Mouse (Mus musculus) forebrain, embryonic 16.5 days (tissue): ENCODE measurements around the gene Eea1. TPM values are rescaled to one million over a fixed set of nuclear protein-coding genes. Genes with fewer than 3 reads are reported as not detected.

Source experiments
- ATAC-seq: fragments of 200-750 bp; cut with Nextera tagmentation; 2 replicates; pipeline ENCODE4 v1.8.0; 2017; ENCODE audit warnings: mild to moderate bottlenecking, moderate library complexity
- H3K27ac ChIP-seq: fragments of 300-500 bp; sonication (generic); 2 replicates; pipeline ENCODE4 v1.5.1; 2014; ENCODE audit warnings: low read length, control low read depth
- H3K27me3 ChIP-seq: fragments of 300-500 bp; sonication (generic); replicated peaks from 2 replicates; pipeline ENCODE4 v1.6.1; 2014; ENCODE audit warnings: low read length; ENCODE audit not compliant: control insufficient read depth, insufficient read depth
- H3K36me3 ChIP-seq: fragments of 300-500 bp; sonication (generic); 2 replicates; pipeline ENCODE4 v1.6.1; 2014; ENCODE audit not compliant: control insufficient read depth, insufficient read depth
- H3K4me1 ChIP-seq: fragments of 300-500 bp; sonication (generic); replicated peaks from 2 replicates; pipeline ENCODE4 v1.6.1; 2014; ENCODE audit warnings: low read length; ENCODE audit not compliant: control insufficient read depth, insufficient read depth
- H3K4me2 ChIP-seq: fragments of 300-500 bp; sonication (generic); 2 replicates; pipeline ENCODE4 v1.6.1; 2014; ENCODE audit warnings: mild to moderate bottlenecking, low read length, control low read depth
- H3K4me3 ChIP-seq: fragments of 300-500 bp; sonication (generic); replicated peaks from 2 replicates; pipeline ENCODE4 v1.5.1; 2014; ENCODE audit warnings: mild to moderate bottlenecking, low read length, control low read depth
- H3K9ac ChIP-seq: fragments of 300-500 bp; sonication (generic); replicated peaks from 2 replicates; pipeline ENCODE4 v1.6.1; 2014; ENCODE audit warnings: low read depth, low read length, control low read depth
- H3K9me3 ChIP-seq: fragments of 300-500 bp; sonication (generic); 2 replicates; pipeline ENCODE4 v1.6.1; 2016; ENCODE audit warnings: low read length; ENCODE audit not compliant: control insufficient read depth
- WGBS: fragments of 180-500 bp; shearing (Covaris S2); extraction: QIAGEN DNeasy Blood & Tissue Kit; methylation state at CpG from one replicate; pipeline ENCODE4 v1.1.7; 2014; 5-methylcytosine and 5-hydroxymethylcytosine counted together
- polyA plus RNA-seq: library from polyadenylated mRNA; unstranded; fragments of >200 nt; fragmentation: Nextera tagmentation; extraction: Ambion mirVana; gene quantifications from 2 replicates; pipeline ENCODE4 v1.2.1, GENCODE M21; 2015

Eea1 gene
- polyA plus RNA-seq, 1 experiment from 2014 or later, result 16.6 TPM

- 95% methylated on average over 1 of the region's 1 CpGs for WGBS
- Histone ChIP-seq H3K27me3 (no peaks in the 10 kb centered on the region), H3K4me3 (no peak overlapping the region), H3K4me2 (no peak overlapping the region), H3K36me3 (no peaks in the 10 kb centered on the region), H3K9me3 (no peaks in the 10 kb centered on the region), H3K4me1 (peaks cover 13% of the 10 kb centered on the region), H3K27ac (no peak overlapping the region), H3K9ac (no peak overlapping the region)
- no peak for ATAC-seq
Measured at GRCm38 (mm10) chr10:95945086-95945485, 4.6 kb downstream of the Eea1 start.

DNA sequence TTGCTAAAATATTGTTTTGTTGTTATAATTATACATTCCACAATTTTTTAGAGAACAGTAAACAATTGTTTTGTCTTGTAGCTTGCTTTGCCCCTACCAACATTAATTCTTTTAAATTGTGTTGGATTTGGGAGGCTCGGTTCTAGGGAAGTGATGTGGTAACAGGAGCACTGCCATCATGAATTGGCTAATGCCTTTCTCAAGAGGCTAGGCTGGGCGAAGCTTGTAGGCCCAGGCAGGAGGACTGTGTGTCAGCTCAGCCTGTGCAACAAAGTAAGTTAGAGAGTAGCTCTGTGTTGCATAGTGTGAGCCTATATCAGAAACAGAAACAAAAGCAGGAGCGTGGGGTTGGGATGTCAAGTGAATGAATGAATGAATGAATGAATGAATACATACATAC lies 9.0 kb downstream of the Eea1 start:
- Histone ChIP-seq H3K9ac (no peak overlapping the region), H3K4me3 (no peak overlapping the region), H3K36me3 (no peaks in the 10 kb centered on the region), H3K27ac (no peak overlapping the region), H3K27me3 (no peaks in the 10 kb centered on the region), H3K9me3 (no peaks in the 10 kb centered on the region), H3K4me2 (no peak overlapping the region), H3K4me1 (peaks cover 3% of the 10 kb centered on the region)
- 90% methylated on average over 3 of the region's 3 CpGs for WGBS
- ATAC-seq, result no peak

- no peak for ATAC-seq
- Histone ChIP-seq H3K4me1 (peaks cover 3% of the 10 kb centered on the region), H3K4me2 (no peak overlapping the region), H3K36me3 (no peaks in the 10 kb centered on the region), H3K9ac (no peak overlapping the region), H3K4me3 (no peak overlapping the region), H3K27me3 (no peaks in the 10 kb centered on the region), H3K9me3 (no peaks in the 10 kb centered on the region), H3K27ac (no peak overlapping the region)
- 94% methylated on average over 5 of the region's 5 CpGs for WGBS
Measured at GRCm38 (mm10) chr10:95950194-95950593, 9.7 kb downstream of the Eea1 start.

- H3K27ac ChIP-seq, result no peak overlapping the region
- H3K4me2 ChIP-seq, result no peak overlapping the region
- H3K4me3 ChIP-seq, result no peak overlapping the region
- peaks cover 3% of the 10 kb centered on the region for H3K4me1 ChIP-seq
- H3K9me3 ChIP-seq, result no peaks in the 10 kb centered on the region
- H3K9ac ChIP-seq, result no peak overlapping the region
- no peaks in the 10 kb centered on the region for H3K27me3 ChIP-seq
- 96% methylated on average over 4 of the region's 4 CpGs for WGBS
- no peak for ATAC-seq
- no peaks in the 10 kb centered on the region for H3K36me3 ChIP-seq
Measured at GRCm38 (mm10) chr10:95950797-95951196, 10.3 kb downstream of the Eea1 start.

- Histone ChIP-seq H3K27me3 (no peaks in the 10 kb centered on the region), H3K4me2 (no peak overlapping the region), H3K4me1 (peaks cover 3% of the 10 kb centered on the region), H3K27ac (no peak overlapping the region), H3K36me3 (no peaks in the 10 kb centered on the region), H3K9ac (no peak overlapping the region), H3K9me3 (no peaks in the 10 kb centered on the region), H3K4me3 (no peak overlapping the region)
- no peak for ATAC-seq
- WGBS, result 66% methylated on average over 2 of the region's 2 CpGs
Measured at GRCm38 (mm10) chr10:95951346-95951745, 10.9 kb downstream of the Eea1 start.

- H3K27me3 ChIP-seq, result no peaks in the 10 kb centered on the region
- no peak overlapping the region for H3K4me2 ChIP-seq
- no peaks in the 10 kb centered on the region for H3K36me3 ChIP-seq
- WGBS, result 90% methylated on average over 2 of the region's 2 CpGs
- no peak overlapping the region for H3K4me3 ChIP-seq
- H3K4me1 ChIP-seq, result no peaks in the 10 kb centered on the region
- ATAC-seq, result no peak
- H3K9ac ChIP-seq, result no peak overlapping the region
- no peaks in the 10 kb centered on the region for H3K9me3 ChIP-seq
- H3K27ac ChIP-seq, result no peak overlapping the region
Measured at GRCm38 (mm10) chr10:95956629-95957028, 16.2 kb downstream of the Eea1 start.

- no peak for ATAC-seq
- Histone ChIP-seq H3K27me3 (no peaks in the 10 kb centered on the region), H3K9ac (no peak overlapping the region), H3K4me3 (no peak overlapping the region), H3K27ac (no peak overlapping the region), H3K9me3 (no peaks in the 10 kb centered on the region), H3K4me2 (no peak overlapping the region), H3K4me1 (no peaks in the 10 kb centered on the region), H3K36me3 (no peaks in the 10 kb centered on the region)
- 71% methylated on average over 1 of the region's 1 CpGs for WGBS
Measured at GRCm38 (mm10) chr10:95957574-95957973, 17.1 kb downstream of the Eea1 start.

- H3K27ac ChIP-seq, result no peak overlapping the region
- ATAC-seq, result no peak
- H3K9ac ChIP-seq, result no peak overlapping the region
- H3K36me3 ChIP-seq, result no peaks in the 10 kb centered on the region
- H3K9me3 ChIP-seq, result no peaks in the 10 kb centered on the region
- no peak overlapping the region for H3K4me3 ChIP-seq
- H3K4me1 ChIP-seq, result no peaks in the 10 kb centered on the region
- 91% methylated on average over 1 of the region's 1 CpGs for WGBS
- no peak overlapping the region for H3K4me2 ChIP-seq
- no peaks in the 10 kb centered on the region for H3K27me3 ChIP-seq
Measured at GRCm38 (mm10) chr10:95964679-95965078, 24.2 kb downstream of the Eea1 start.

DNA sequence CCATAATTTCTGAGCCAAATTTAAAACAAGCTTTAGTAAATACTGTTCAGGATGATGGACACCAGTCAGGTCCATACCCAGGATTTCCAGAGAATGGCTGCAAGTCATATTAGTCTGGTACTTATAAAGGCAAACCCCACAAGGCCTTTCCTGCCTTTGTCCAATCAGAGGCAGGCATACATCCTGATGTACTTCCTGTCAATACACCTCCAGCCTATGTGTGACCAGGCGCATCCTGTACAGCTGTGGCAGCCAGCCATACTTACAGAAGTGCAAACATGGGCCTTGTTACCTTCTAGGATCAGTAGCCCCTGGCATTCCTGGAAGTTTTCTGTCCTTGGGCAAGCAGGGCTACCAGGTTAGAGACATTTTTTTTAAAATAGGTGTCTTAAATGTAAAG lies 29.2 kb downstream of the Eea1 start:
- WGBS, result 92% methylated on average over 1 of the region's 1 CpGs
- Histone ChIP-seq H3K4me2 (no peak overlapping the region), H3K36me3 (no peaks in the 10 kb centered on the region), H3K4me3 (no peak overlapping the region), H3K27ac (no peak overlapping the region), H3K9ac (no peak overlapping the region), H3K4me1 (no peaks in the 10 kb centered on the region), H3K27me3 (no peaks in the 10 kb centered on the region), H3K9me3 (no peaks in the 10 kb centered on the region)
- no peak for ATAC-seq

GRCm38 (mm10) chr10:95970744-95971212 lies 30.3 kb downstream of the Eea1 start:
- Histone ChIP-seq H3K27me3 (no peaks in the 10 kb centered on the region), H3K9ac (no peak overlapping the region), H3K4me2 (no peak overlapping the region), H3K9me3 (no peaks in the 10 kb centered on the region), H3K4me1 (no peaks in the 10 kb centered on the region), H3K36me3 (no peaks in the 10 kb centered on the region), H3K27ac (no peak overlapping the region), H3K4me3 (no peak overlapping the region)
- ATAC-seq, result no peak
- WGBS, result 87% methylated on average over 3 of the region's 3 CpGs
